Mouse (Mus musculus): ENCODE measurements around the gene Slc10a1.

GRCm38 (mm10) chr12:80995326-80995725 lies 26.8 kb upstream of the Slc10a1 start:
- TF ChIP-seq POLR2A (IDR thresholded peaks at IDR 0.05; ENCODE audit: borderline replicate concordance, extremely low read depth, insufficient read depth, insufficient read length, poor library complexity, severe bottlenecking) (no peak), CTCF (IDR thresholded peaks at IDR 0.05; ENCODE audit: borderline replicate concordance, extremely low read depth, insufficient read depth, insufficient read length) (no peak)

Data from brain, embryonic 14.5 days (tissue).